Mouse (Mus musculus) heart, embryonic 13.5 days (tissue): ENCODE data around the gene Nkiras2. TPM values are rescaled to one million over a fixed set of nuclear protein-coding genes. Genes with fewer than 3 reads are reported as not detected.
"Not testable (repeated sequence)": the region's sequence is repeated elsewhere in the genome, so short reads cannot be mapped to it uniquely, and the experiment has no call there.

ENCODE experiments used
- ATAC-seq: fragments of 200-750 bp; cut with Nextera tagmentation; 2 replicates; pipeline ENCODE4 v1.8.0; 2017; ENCODE audit warnings: moderate TSS enrichment; ENCODE audit not compliant: insufficient number of reproducible peaks, low FRiP score, low TSS enrichment; ENCODE audit errors: extremely low read depth
- H3K27ac ChIP-seq: fragments of 300-500 bp; sonication (generic); replicated peaks from 2 replicates; pipeline ENCODE4 v1.5.1; 2015; ENCODE audit warnings: moderate library complexity, mild to moderate bottlenecking, inconsistent platforms
- H3K27me3 ChIP-seq: fragments of 300-500 bp; sonication (generic); replicated peaks from 2 replicates; pipeline ENCODE4 v1.6.1; 2015; ENCODE audit warnings: mild to moderate bottlenecking, inconsistent platforms
- H3K36me3 ChIP-seq: fragments of 300-500 bp; sonication (generic); 2 replicates; pipeline ENCODE4 v1.6.1; 2015; ENCODE audit warnings: mild to moderate bottlenecking, inconsistent platforms
- H3K4me1 ChIP-seq: fragments of 300-500 bp; sonication (generic); 2 replicates; pipeline ENCODE4 v1.6.1; 2015; ENCODE audit warnings: inconsistent platforms
- H3K4me2 ChIP-seq: fragments of 300-500 bp; sonication (generic); 2 replicates; pipeline ENCODE4 v1.6.1; 2015; ENCODE audit warnings: inconsistent platforms, mild to moderate bottlenecking, moderate library complexity
- H3K4me3 ChIP-seq: fragments of 300-500 bp; sonication (generic); 2 replicates; pipeline ENCODE4 v1.5.1; 2015; ENCODE audit warnings: moderate library complexity, mild to moderate bottlenecking, inconsistent platforms
- H3K9ac ChIP-seq: fragments of 300-500 bp; sonication (generic); 2 replicates; pipeline ENCODE4 v1.6.1; 2015; ENCODE audit warnings: inconsistent platforms, mild to moderate bottlenecking, moderate library complexity
- H3K9me3 ChIP-seq: fragments of 300-500 bp; sonication (generic); 2 replicates; pipeline ENCODE4 v1.6.1; 2016; ENCODE audit warnings: inconsistent platforms
- WGBS: fragments of 180-500 bp; shearing (Covaris S2); methylation state at CpG from one replicate; pipeline ENCODE4 v1.1.7; 2015; ENCODE audit warnings: mixed read lengths; 5-methylcytosine and 5-hydroxymethylcytosine counted together
- polyA plus RNA-seq: library from polyadenylated mRNA; unstranded; fragments of >200 nt; fragmentation: Nextera tagmentation; extraction: Ambion mirVana; gene quantifications from 2 replicates; pipeline ENCODE4 v1.2.1, GENCODE M21; 2015

Nkiras2 gene
- polyA plus RNA-seq, 1 experiment from 2014 or later = 67.3 TPM

GRCm38 (mm10) chr11:100616836-100617235 lies 2.2 kb upstream of the Nkiras2 start:
- H3K27ac ChIP-seq, H3K4me3 ChIP-seq, H3K27me3 ChIP-seq, H3K9ac ChIP-seq, H3K9me3 ChIP-seq, ATAC-seq, H3K4me2 ChIP-seq: not testable (repeated sequence)
- WGBS = 88% methylated on average over 7 of the region's 7 CpGs
- Histone ChIP-seq H3K36me3 (peaks cover 15% of the 10 kb centered on the region; the same call in 1 of the 2 replicates), H3K4me1 (peaks cover 49% of the 10 kb centered on the region)

- Histone ChIP-seq H3K36me3 (peaks cover 10% of the 10 kb centered on the region; the same call in 1 of the 2 replicates), H3K4me2 (peak overlapping the region; percentile 89), H3K27ac (peak overlapping the region; percentile 29; the same call in 1 of the 2 replicates), H3K4me1 (peaks cover 45% of the 10 kb centered on the region), H3K9me3 (no peaks in the 10 kb centered on the region), H3K4me3 (peak overlapping the region; percentile 98), H3K27me3 (no peaks in the 10 kb centered on the region), H3K9ac (peak overlapping the region; percentile 96)
- 71% methylated on average over 4 of the region's 4 CpGs for WGBS
- ATAC-seq = no peak
These were observed 1.6 kb upstream of the Nkiras2 start for GRCm38 (mm10) chr11:100617480-100617879.

DNA sequence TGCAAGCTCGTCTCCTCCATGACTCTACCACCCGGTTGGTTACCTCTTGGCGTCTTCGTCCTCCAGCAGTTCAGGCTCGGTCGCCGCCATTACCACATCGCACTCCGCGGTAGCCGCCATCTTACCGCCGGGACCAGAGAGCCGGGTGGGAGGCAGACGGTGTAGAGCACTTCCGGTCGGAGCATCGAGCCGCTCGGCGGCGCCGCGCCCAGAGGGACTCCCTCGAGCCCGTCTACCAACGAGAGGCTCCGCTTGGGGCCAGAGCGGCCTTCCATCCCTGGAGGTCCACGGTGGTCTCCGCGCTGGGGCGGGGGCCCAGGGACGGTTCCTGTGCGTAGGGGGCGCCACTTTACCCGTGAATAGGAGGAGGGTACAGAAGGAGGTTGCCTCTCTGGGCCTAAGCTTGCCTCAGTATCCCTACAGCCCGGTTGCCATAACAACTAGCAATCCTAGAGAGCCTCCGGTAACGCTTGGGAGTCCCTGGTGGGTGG lies 486 bp downstream of the Nkiras2 start:
- H3K36me3 ChIP-seq = peaks cover 10% of the 10 kb centered on the region; the same call in 1 of the 2 replicates
- peak overlapping the region; percentile 98 for H3K27ac ChIP-seq
- under 1% methylated on average over 40 of the region's 40 CpGs for WGBS
- H3K4me2 ChIP-seq = peak overlapping the region; percentile 89
- no peaks in the 10 kb centered on the region for H3K27me3 ChIP-seq
- no peaks in the 10 kb centered on the region for H3K9me3 ChIP-seq
- ATAC-seq = peak; percentile 88
- H3K4me3 ChIP-seq = peak overlapping the region; percentile 98
- H3K9ac ChIP-seq = peak overlapping the region; percentile 96
- peaks cover 49% of the 10 kb centered on the region for H3K4me1 ChIP-seq

DNA sequence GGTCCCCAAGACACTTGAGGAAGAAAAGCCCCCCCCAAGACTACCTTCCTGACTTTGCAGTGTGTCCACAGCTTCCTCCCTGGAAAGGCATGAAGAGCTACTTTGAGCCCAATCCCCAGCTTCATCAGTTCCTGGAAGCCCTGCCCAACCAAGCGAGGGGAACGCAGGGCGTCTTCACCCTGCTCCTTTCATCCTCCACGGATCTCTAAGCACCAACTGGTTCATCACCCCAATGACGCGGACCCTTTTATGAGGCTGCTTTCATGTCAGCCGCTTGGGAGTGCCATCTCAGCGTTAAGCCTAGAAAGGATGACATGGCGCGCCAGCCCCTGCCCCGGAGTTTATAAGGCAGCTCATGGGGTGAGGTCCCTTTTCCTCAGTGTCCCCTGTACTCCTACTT lies 938 bp downstream of the Nkiras2 start, which contains the start of gene Dnajc7:
Gene Dnajc7, minus strand, starts transcription at position 187 of the 400 bp plus-strand sequence.
- Histone ChIP-seq H3K9ac (peak within 1 kb of the TSS; percentile 96), H3K9me3 (no peaks in the 10 kb centered on the region), H3K4me1 (peaks cover 49% of the 10 kb centered on the region), H3K4me3 (peak within 1 kb of the TSS; percentile 98), H3K36me3 (peaks cover 15% of the 10 kb centered on the region), H3K4me2 (peak within 1 kb of the TSS; percentile 89), H3K27me3 (no peaks in the 10 kb centered on the region), H3K27ac (peak within 1 kb of the TSS; percentile 98)
- ATAC-seq = peak; percentile 7; the same call in 1 of the 2 replicates
- WGBS = 7% methylated on average over 11 of the region's 11 CpGs

DNA sequence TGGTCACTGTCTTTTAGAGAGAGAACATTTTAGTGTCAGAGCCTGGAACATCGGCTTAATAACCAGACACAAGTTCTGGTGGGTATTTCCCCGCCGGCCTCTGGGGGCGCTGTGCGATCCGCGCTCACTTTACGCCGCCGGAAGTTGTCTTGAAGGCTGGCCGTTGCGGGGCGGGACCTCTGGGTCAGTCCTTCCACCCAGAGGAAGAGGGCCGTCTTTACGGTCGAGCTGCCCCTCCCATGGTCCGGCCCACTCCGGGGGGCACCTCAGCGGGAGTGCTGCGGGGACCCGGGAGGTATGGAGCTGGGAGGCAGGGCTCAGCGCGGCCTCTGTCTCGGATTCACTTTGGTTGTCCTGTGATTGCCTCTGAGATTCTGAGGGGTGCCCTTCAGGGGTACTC lies 3.7 kb downstream of the Nkiras2 start:
- Histone ChIP-seq H3K36me3 (peaks cover 31% of the 10 kb centered on the region), H3K9ac (peak overlapping the region; percentile 91), H3K4me2 (peak overlapping the region; percentile 78), H3K27me3 (no peaks in the 10 kb centered on the region), H3K4me1 (peaks cover 44% of the 10 kb centered on the region), H3K9me3 (no peaks in the 10 kb centered on the region), H3K4me3 (peak overlapping the region; percentile 79), H3K27ac (peak overlapping the region; percentile 88)
- peak; percentile 77 for ATAC-seq
- WGBS = under 1% methylated on average over 24 of the region's 24 CpGs

DNA sequence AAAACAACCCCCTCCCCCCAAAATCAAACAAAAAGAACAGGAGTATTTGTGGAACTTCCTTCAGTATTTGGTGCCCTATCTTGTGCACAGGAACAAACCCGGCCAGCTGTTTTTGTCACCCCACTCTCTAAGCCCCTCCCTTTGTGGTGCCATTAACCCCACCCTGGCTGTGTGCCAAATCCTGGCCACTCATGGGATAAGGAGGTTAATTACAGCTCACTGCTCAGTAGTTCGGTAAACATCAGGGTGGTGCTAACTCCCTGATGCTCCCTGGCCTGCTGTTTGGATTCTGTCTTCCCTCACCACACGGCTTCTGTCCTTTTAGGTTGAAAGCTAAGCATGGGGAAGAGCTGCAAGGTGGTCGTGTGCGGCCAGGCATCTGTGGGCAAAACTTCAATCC lies 4.8 kb downstream of the Nkiras2 start:
- peak overlapping the region; percentile 78 for H3K4me2 ChIP-seq
- no peak for ATAC-seq
- peak overlapping the region; percentile 88; the same call in 1 of the 2 replicates for H3K27ac ChIP-seq
- H3K4me1 ChIP-seq = peaks cover 39% of the 10 kb centered on the region
- H3K9ac ChIP-seq = peak overlapping the region; percentile 91
- 52% methylated on average over 5 of the region's 5 CpGs for WGBS
- H3K4me3 ChIP-seq = peak overlapping the region; percentile 79
- H3K27me3 ChIP-seq = no peaks in the 10 kb centered on the region
- H3K36me3 ChIP-seq = peaks cover 31% of the 10 kb centered on the region
- H3K9me3 ChIP-seq = no peaks in the 10 kb centered on the region

DNA sequence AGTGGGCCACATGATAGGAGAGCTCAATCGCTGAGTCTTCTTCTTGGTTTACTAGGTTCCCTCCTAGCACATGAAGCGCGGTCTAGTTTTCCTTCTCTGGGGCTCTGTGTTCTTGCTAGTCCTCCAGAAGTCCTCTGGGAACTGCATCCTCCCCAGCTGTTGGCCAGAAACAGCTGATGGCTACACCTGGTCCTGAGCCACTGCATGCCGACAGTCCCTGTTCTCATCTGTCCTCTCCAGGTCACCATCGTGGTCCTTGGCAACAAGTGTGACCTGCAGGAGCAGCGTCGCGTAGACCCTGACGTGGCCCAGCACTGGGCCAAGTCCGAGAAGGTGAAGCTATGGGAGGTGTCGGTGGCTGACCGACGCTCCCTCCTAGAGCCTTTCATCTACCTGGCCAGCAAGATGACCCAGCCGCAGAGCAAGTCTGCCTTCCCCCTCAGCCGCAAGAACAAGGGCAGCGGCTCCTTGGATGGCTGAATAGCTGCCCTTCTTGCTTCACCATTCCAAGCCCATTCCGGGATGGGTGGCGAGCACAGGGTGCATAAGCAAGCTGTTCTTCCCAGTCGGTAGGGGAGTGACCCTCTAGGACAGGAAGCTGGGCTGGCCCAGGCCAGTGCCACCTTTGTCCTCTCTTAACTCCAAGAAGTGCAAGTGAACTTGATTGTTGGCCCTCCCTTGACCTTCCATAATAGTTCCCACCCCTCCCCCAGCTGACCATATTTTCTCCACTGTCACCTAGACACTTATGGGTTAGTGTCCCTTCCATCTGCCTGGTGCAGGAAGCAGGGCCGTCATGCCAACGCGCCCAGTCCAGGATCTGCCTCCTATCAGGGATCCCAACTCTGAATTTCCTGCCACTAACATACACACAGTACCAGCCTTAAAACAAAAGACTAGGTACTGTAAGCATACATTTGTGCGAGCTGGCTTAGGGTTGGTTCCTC lies 7.0 kb downstream of the Nkiras2 start:
- H3K27ac ChIP-seq = no peak overlapping the region; the same call in 1 of the 2 replicates
- H3K9me3 ChIP-seq = no peaks in the 10 kb centered on the region
- WGBS = 87% methylated on average over 23 of the region's 23 CpGs

DNA sequence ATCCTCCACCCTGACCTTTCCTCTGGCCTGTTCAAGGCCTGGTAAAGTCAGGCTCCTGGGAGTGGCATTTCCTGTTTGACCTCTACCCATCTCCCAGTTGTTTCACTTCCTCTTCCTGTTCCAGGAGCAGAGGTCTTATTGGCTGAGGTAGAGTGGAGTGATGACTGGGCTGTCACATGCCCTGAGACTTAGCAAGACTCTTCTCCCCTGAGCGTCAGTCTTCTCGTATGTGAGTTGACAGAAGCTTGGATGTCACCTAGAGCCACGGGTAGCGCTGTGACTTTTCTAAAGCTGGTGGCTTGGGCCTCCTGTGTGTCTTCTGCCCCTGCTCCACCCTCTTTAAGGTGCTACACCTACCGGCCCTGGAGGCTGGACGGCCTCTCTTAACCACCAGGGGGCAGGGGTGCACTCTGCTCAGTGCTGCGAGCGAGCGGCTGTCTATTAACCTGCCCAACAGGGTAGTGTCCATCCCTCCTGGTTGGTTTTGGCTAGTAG lies 7.7 kb downstream of the Nkiras2 start:
- H3K9me3 ChIP-seq = no peaks in the 10 kb centered on the region
- no peak overlapping the region for H3K9ac ChIP-seq
- peaks cover 31% of the 10 kb centered on the region for H3K36me3 ChIP-seq
- H3K4me2 ChIP-seq = no peak overlapping the region
- peaks cover 24% of the 10 kb centered on the region for H3K27me3 ChIP-seq
- no peak overlapping the region for H3K4me3 ChIP-seq
- H3K27ac ChIP-seq = no peak overlapping the region
- WGBS = 17% methylated on average over 9 of the region's 9 CpGs
- no peak for ATAC-seq
- peaks cover 34% of the 10 kb centered on the region for H3K4me1 ChIP-seq

More for the DNA sequence above, 7.0 kb downstream of the Nkiras2 start:
- Histone ChIP-seq H3K4me1 (peaks cover 34% of the 10 kb centered on the region), H3K9ac (no peak overlapping the region), H3K27me3 (peaks cover 18% of the 10 kb centered on the region), H3K4me3 (no peak overlapping the region), H3K36me3 (peaks cover 31% of the 10 kb centered on the region), H3K4me2 (no peak overlapping the region)
- no peak for ATAC-seq

DNA sequence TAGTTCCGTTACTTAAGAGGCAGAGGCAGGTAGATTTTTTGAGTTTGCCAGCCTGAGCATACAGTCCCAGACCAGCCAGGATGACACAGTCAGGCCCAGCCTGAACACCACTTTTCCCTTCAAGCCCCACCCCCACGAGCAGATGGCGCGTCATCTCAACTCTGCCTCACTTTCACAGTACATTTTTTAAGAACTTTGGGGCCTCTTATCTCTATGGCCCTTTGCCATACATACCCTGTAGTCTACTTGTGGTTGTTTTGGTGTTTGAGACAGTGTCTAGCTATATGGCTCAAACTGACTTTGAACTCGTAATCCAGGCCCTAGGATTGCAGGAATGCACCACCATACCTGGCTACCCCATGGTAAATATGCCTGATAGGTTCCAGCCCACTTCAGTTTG lies 9.0 kb downstream of the Nkiras2 start:
- Histone ChIP-seq H3K4me1 (peaks cover 31% of the 10 kb centered on the region), H3K4me3 (no peak overlapping the region), H3K36me3 (peaks cover 31% of the 10 kb centered on the region), H3K9me3 (no peaks in the 10 kb centered on the region), H3K27ac (no peak overlapping the region), H3K4me2 (no peak overlapping the region), H3K9ac (no peak overlapping the region), H3K27me3 (peaks cover 35% of the 10 kb centered on the region)
- ATAC-seq = no peak
- WGBS = 80% methylated on average over 5 of the region's 5 CpGs

DNA sequence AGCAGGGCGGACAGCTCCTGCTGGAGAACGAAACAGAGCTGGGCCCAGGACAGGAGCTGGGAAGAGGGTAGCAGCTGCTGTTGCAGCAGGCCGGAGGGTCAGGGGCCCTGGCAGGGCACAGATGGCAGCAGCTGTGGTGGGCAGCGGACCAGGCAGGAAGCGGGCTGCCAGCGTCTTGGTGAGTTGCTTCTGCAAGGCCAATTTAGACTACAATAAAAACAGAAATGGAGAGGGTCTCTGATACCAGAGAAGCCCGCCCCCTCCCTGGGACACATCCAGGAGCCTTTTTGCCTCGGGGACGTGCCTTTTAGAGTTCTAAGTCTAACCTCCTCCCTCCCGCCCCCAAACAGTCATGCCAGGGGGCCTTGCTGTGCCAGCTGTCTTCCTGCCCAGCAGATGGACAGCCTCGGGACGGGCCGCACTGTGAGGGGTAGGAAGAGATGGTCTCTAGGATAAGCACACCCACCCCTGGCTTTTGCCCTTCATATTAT lies 9.9 kb downstream of the Nkiras2 start:
- peaks cover 43% of the 10 kb centered on the region for H3K27me3 ChIP-seq
- no peaks in the 10 kb centered on the region for H3K9me3 ChIP-seq
- H3K4me3 ChIP-seq = no peak overlapping the region
- peak overlapping the region; percentile 28; the same call in 1 of the 2 replicates for H3K9ac ChIP-seq
- 60% methylated on average over 13 of the region's 13 CpGs for WGBS
- H3K4me2 ChIP-seq = no peak overlapping the region
- H3K4me1 ChIP-seq = peaks cover 24% of the 10 kb centered on the region
- ATAC-seq = no peak
- peaks cover 31% of the 10 kb centered on the region for H3K36me3 ChIP-seq
- H3K27ac ChIP-seq = no peak overlapping the region

- no peak for ATAC-seq
- no peak overlapping the region for H3K4me3 ChIP-seq
- H3K27me3 ChIP-seq = peaks cover 83% of the 10 kb centered on the region
- no peaks in the 10 kb centered on the region for H3K36me3 ChIP-seq
- H3K4me1 ChIP-seq = no peaks in the 10 kb centered on the region
- H3K9me3 ChIP-seq = no peaks in the 10 kb centered on the region
- 63% methylated on average over 7 of the region's 7 CpGs for WGBS
- no peak overlapping the region for H3K27ac ChIP-seq
- H3K9ac ChIP-seq = no peak overlapping the region
- no peak overlapping the region for H3K4me2 ChIP-seq
These were observed 15.5 kb downstream of the Nkiras2 start for GRCm38 (mm10) chr11:100634530-100634929.
